Mouse (Mus musculus): Measurements from ENCODE around the gene Fnip2. TPM values are rescaled to one million over a fixed set of nuclear protein-coding genes. Genes with fewer than 3 reads are reported as not detected.

Fnip2 gene
- total and polyA plus RNA-seq, 3 experiments, result 4.2 to 28.1 (median 12.2) TPM

DNA sequence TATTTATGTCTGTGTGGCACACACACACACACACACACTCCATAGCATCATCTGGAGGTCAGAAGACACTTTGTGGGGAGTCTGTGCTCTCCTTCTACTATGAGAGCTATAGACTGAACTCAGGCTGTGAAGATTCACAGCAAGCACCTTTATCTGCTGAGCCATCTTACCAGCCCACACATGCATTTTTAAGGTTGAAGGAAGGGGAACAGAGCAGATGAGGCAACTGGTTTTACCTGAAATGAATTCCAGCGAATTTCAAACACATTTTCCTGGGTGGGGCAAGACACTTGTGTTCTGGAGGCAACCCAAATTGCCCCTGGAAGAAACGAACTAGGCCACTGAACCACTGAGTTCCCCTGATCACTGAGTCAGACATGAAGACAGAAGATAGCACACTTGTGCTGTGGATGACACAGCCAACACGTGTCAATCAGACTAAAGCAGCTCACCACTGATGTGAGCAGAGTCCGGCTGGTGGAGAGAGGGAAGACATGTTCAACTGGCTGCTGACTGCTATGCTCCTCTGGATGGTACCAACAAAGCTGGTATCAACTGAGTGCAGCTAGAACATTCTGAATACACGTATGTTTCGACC is 38.0 kb downstream of the Fnip2 start:
- H3K9ac ChIP-seq (ENCODE audit: low read depth, low read length), result no peak overlapping the region
- WGBS, result 77% methylated on average over 6 of the region's 6 CpGs
- peaks cover 5% of the 10 kb centered on the region; the same call in 1 of the 2 replicates for H3K79me2 ChIP-seq (replicated peaks; ENCODE audit: control insufficient read depth, insufficient read depth, low read length)
- no peak overlapping the region; the same call in 1 of the 2 replicates for H3K27ac ChIP-seq
- no peaks in the 10 kb centered on the region for H3K27me3 ChIP-seq (ENCODE audit: control insufficient read depth, insufficient read depth, low read length)
- peaks cover 27% of the 10 kb centered on the region for H3K4me1 ChIP-seq (ENCODE audit: control insufficient read depth, insufficient read depth, low read length)
- H3K36me3 ChIP-seq (ENCODE audit: control insufficient read depth, insufficient read depth, low read length), result peaks cover 6% of the 10 kb centered on the region; the same call in 1 of the 2 replicates
- intact Hi-C loops (cut with DNase I), result loop anchor here (5.0 kb wide), 1 partner anchor 38 kb away; the partner anchor contains the start of gene Fnip2
- no peak for DNase-seq
- peak overlapping the region; percentile 17 for H3K4me3 ChIP-seq
- no peak for TF ChIP-seq CTCF (IDR thresholded peaks at IDR 0.05)

DNA sequence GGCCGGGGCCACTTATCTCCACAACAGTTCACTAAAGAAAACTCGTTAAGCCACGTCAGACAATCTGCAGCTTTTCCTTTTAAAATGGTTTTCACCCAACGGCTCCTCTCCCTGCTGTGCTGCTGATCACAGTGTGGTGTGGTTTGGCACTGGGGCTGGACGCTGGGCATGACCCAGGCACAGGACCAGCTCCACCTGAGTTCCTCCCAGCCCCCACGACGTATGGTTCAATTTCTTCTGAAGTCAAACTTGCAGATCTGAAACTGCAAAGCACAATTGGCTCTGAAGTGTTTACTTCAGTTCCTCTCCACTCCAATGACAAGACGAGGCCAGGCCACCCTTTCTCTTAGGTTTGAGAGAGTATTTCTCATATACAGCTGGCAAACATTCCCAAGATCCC is 39.1 kb downstream of the Fnip2 start:
- Histone ChIP-seq H3K9ac (ENCODE audit: low read depth, low read length) (peak overlapping the region; percentile 14; the same call in 1 of the 2 replicates), H3K27ac (peak overlapping the region; percentile 73), H3K4me1 (ENCODE audit: control insufficient read depth, insufficient read depth, low read length) (peaks cover 27% of the 10 kb centered on the region), H3K79me2 (replicated peaks; ENCODE audit: control insufficient read depth, insufficient read depth, low read length) (peaks cover 5% of the 10 kb centered on the region; the same call in 1 of the 2 replicates), H3K36me3 (ENCODE audit: control insufficient read depth, insufficient read depth, low read length) (peaks cover 6% of the 10 kb centered on the region; the same call in 1 of the 2 replicates), H3K27me3 (ENCODE audit: control insufficient read depth, insufficient read depth, low read length) (no peaks in the 10 kb centered on the region), H3K4me3 (no peak overlapping the region)
- no peak for TF ChIP-seq EP300 (IDR thresholded peaks at IDR 0.05; ENCODE audit: insufficient read depth, low read depth, low read length)
- no peak for TF ChIP-seq CTCF (IDR thresholded peaks at IDR 0.05)
- TF ChIP-seq POLR2A (IDR thresholded peaks at IDR 0.05; ENCODE audit: insufficient read depth, low read depth, low read length), result no peak
- WGBS, result 38% methylated on average over 8 of the region's 8 CpGs
- DNase-seq, result no peak
- intact Hi-C loops (cut with DNase I), result no loop called here

GRCm38 (mm10) chr3:79527921-79528320 is 39.7 kb downstream of the Fnip2 start:
- DNase-seq, result peak; percentile 51 to 60
- H3K4me1 ChIP-seq (ENCODE audit: control insufficient read depth, insufficient read depth, low read length), result peaks cover 27% of the 10 kb centered on the region

DNA sequence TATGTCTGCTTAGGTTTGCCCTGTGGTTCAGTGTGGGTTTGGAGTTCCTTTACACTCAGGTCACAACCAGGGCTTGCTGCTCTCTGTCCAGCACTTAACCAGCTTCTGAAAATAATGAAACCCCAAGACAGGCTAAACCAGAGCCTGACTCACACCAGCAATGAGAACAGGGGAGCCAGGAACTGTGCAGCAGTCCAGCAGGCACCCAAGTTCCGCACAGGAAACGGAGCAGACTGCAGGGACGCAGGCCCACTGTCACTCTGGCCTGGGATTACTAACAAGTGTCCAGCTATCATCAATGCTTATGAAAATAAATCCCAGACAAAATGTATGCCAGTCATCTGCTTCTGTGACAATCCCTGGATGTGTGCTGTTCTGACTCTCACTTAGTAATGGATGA is 40.1 kb downstream of the Fnip2 start:
- Histone ChIP-seq H3K4me1 (ENCODE audit: control insufficient read depth, insufficient read depth, low read length) (peaks cover 27% of the 10 kb centered on the region), H3K27ac (peak overlapping the region; percentile 73), H3K79me2 (replicated peaks; ENCODE audit: control insufficient read depth, insufficient read depth, low read length) (peaks cover 5% of the 10 kb centered on the region; the same call in 1 of the 2 replicates), H3K36me3 (ENCODE audit: control insufficient read depth, insufficient read depth, low read length) (peaks cover 6% of the 10 kb centered on the region; the same call in 1 of the 2 replicates), H3K9ac (ENCODE audit: low read depth, low read length) (no peak overlapping the region), H3K4me3 (no peak overlapping the region), H3K27me3 (ENCODE audit: control insufficient read depth, insufficient read depth, low read length) (no peaks in the 10 kb centered on the region)
- 44% methylated on average over 3 of the region's 3 CpGs for WGBS
- intact Hi-C loops (cut with DNase I), result no loop called here
- TF ChIP-seq CTCF (IDR thresholded peaks at IDR 0.05) (no peak), POLR2A (IDR thresholded peaks at IDR 0.05; ENCODE audit: insufficient read depth, low read depth, low read length) (no peak), EP300 (IDR thresholded peaks at IDR 0.05; ENCODE audit: insufficient read depth, low read depth, low read length) (no peak)
- peak in 1 of 2 experiments; percentile 42 for DNase-seq

More at GRCm38 (mm10) chr3:79527921-79528320, 39.7 kb downstream of the Fnip2 start:
- Histone ChIP-seq H3K79me2 (replicated peaks; ENCODE audit: control insufficient read depth, insufficient read depth, low read length) (peaks cover 5% of the 10 kb centered on the region; the same call in 1 of the 2 replicates), H3K36me3 (ENCODE audit: control insufficient read depth, insufficient read depth, low read length) (peaks cover 6% of the 10 kb centered on the region; the same call in 1 of the 2 replicates), H3K27ac (peak overlapping the region; percentile 73), H3K9ac (ENCODE audit: low read depth, low read length) (no peak overlapping the region), H3K27me3 (ENCODE audit: control insufficient read depth, insufficient read depth, low read length) (no peaks in the 10 kb centered on the region), H3K4me3 (no peak overlapping the region)
- WGBS, result 20% methylated on average over 8 of the region's 8 CpGs
- intact Hi-C loops (cut with DNase I), result no loop called here
- TF ChIP-seq CTCF (IDR thresholded peaks at IDR 0.05) (no peak), POLR2A (IDR thresholded peaks at IDR 0.05; ENCODE audit: insufficient read depth, low read depth, low read length) (no peak), EP300 (IDR thresholded peaks at IDR 0.05; ENCODE audit: insufficient read depth, low read depth, low read length) (no peak)

DNA sequence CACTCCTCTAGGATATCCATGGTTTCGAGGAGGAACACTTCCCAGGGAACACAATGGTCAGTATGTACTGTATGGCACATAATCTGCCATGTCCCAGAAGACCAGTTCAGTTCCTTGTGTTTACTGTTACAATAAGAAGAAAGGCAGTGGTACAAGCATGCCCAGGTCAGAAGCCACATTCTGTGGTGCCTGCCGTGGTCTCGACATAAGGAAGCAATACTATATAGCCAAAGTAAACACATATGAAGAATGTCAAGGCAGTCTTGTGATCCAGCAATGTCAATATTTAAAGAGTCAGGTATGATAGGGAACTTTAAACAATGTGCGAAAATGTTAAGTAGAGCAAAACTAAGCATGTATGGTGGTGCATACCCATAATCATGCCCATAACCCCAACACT is 44.2 kb downstream of the Fnip2 start:
- Histone ChIP-seq H3K9ac (ENCODE audit: low read depth, low read length) (no peak overlapping the region), H3K27ac (no peak overlapping the region), H3K4me1 (ENCODE audit: control insufficient read depth, insufficient read depth, low read length) (peaks cover 25% of the 10 kb centered on the region), H3K4me3 (no peak overlapping the region), H3K79me2 (replicated peaks; ENCODE audit: control insufficient read depth, insufficient read depth, low read length) (peaks cover 3% of the 10 kb centered on the region; the same call in 1 of the 2 replicates), H3K36me3 (ENCODE audit: control insufficient read depth, insufficient read depth, low read length) (peaks cover 8% of the 10 kb centered on the region; the same call in 1 of the 2 replicates), H3K27me3 (ENCODE audit: control insufficient read depth, insufficient read depth, low read length) (no peaks in the 10 kb centered on the region)
- intact Hi-C loops (cut with DNase I), result no loop called here
- DNase-seq, result no peak
- no peak for TF ChIP-seq EP300 (IDR thresholded peaks at IDR 0.05; ENCODE audit: insufficient read depth, low read depth, low read length)
- 69% methylated on average over 4 of the region's 4 CpGs for WGBS

DNA sequence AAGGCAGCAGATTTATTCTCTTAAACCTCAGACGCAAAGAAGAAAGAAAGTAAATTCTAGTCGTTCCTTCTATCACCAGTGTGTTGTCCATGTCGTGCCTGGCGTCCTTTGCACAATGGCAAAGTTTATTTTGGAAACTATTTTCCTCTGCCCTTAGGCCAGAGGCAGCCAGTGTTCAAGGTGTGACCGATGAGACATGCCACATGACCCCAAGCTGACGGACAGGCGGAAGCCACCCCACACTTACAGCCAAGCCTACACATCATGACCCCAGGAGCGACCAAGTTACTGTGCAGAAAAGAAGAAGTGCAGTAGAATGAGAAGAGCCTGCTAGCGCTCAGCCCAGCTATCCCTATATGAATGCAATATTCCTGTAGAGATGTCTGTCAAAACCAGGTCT is 47.7 kb downstream of the Fnip2 start:
- peak in 1 of 2 experiments; percentile 40 for DNase-seq
- no peak overlapping the region for H3K9ac ChIP-seq (ENCODE audit: low read depth, low read length)
- no peaks in the 10 kb centered on the region for H3K27me3 ChIP-seq (ENCODE audit: control insufficient read depth, insufficient read depth, low read length)
- H3K4me1 ChIP-seq (ENCODE audit: control insufficient read depth, insufficient read depth, low read length), result peaks cover 21% of the 10 kb centered on the region
- H3K36me3 ChIP-seq (ENCODE audit: control insufficient read depth, insufficient read depth, low read length), result peaks cover 12% of the 10 kb centered on the region
- H3K27ac ChIP-seq, result peak overlapping the region; percentile 72
- no peak for TF ChIP-seq CTCF (IDR thresholded peaks at IDR 0.05)
- TF ChIP-seq POLR2A (IDR thresholded peaks at IDR 0.05; ENCODE audit: insufficient read depth, low read depth, low read length), result no peak
- TF ChIP-seq EP300 (IDR thresholded peaks at IDR 0.05; ENCODE audit: insufficient read depth, low read depth, low read length), result peak; percentile 57; the same call in 1 of the 2 replicates
- H3K4me3 ChIP-seq, result no peak overlapping the region
- 34% methylated on average over 9 of the region's 9 CpGs for WGBS
- intact Hi-C loops (cut with DNase I), result loop anchor here (2.0 to 5.0 kb wide), 2 partner anchors 47 to 67 kb away; partner anchors contain the start of gene Fnip2
- H3K79me2 ChIP-seq (replicated peaks; ENCODE audit: control insufficient read depth, insufficient read depth, low read length), result no peaks in the 10 kb centered on the region; the same call in 1 of the 2 replicates
